Mouse (Mus musculus): ENCODE data around the gene Hoxa4. TPM values are rescaled to one million over a fixed set of nuclear protein-coding genes. Genes with fewer than 3 reads are reported as not detected.
A peak's percentile ranks its signal among the peaks of the same experiment; 100 is the strongest.

Gene Hoxa4
- polyA plus RNA-seq, 1 experiment from 2014 or later = 6.8 TPM

- Histone ChIP-seq H3K27me3 (ENCODE audit: control insufficient read depth, insufficient read depth, low read length) (no peaks in the 10 kb centered on the region), H3K9me3 (ENCODE audit: control insufficient read depth, low read depth, low read length) (no peaks in the 10 kb centered on the region), H3K4me2 (replicated peaks; ENCODE audit: low read depth, low read length) (peak within 1 kb of the TSS; percentile 61), H3K27ac (ENCODE audit: low read length) (peak within 1 kb of the TSS; percentile 98), H3K4me1 (ENCODE audit: control insufficient read depth, insufficient read depth, low read length) (peaks cover 21% of the 10 kb centered on the region), H3K9ac (replicated peaks; ENCODE audit: low read depth, low read length) (peak within 1 kb of the TSS; percentile 79), H3K36me3 (ENCODE audit: control insufficient read depth, insufficient read depth, low read length) (no peaks in the 10 kb centered on the region), H3K4me3 (ENCODE audit: low read depth, low read length) (peak within 1 kb of the TSS; percentile 63)
- WGBS = 2% methylated on average over 36 of the region's 36 CpGs
- no peak for ATAC-seq (ENCODE audit: insufficient number of reproducible peaks, insufficient read depth, low FRiP score, low read depth)
These were observed 14.4 kb downstream of the Hoxa4 start, which contains the start of gene 5730596B20Rik for GRCm38 (mm10) chr6:52177061-52177735. 5730596B20Rik (plus strand) TSS chr6:52177498.

- Histone ChIP-seq H3K4me1 (ENCODE audit: control insufficient read depth, insufficient read depth, low read length) (peaks cover 19% of the 10 kb centered on the region), H3K9me3 (ENCODE audit: control insufficient read depth, low read depth, low read length) (no peaks in the 10 kb centered on the region), H3K9ac (replicated peaks; ENCODE audit: low read depth, low read length) (peak overlapping the region; percentile 79), H3K27ac (ENCODE audit: low read length) (peak overlapping the region; percentile 98), H3K4me3 (ENCODE audit: low read depth, low read length) (peak overlapping the region; percentile 63), H3K27me3 (ENCODE audit: control insufficient read depth, insufficient read depth, low read length) (no peaks in the 10 kb centered on the region), H3K4me2 (replicated peaks; ENCODE audit: low read depth, low read length) (peak overlapping the region; percentile 61), H3K36me3 (ENCODE audit: control insufficient read depth, insufficient read depth, low read length) (no peaks in the 10 kb centered on the region)
- under 1% methylated on average over 6 of the region's 6 CpGs for WGBS
- no peak for ATAC-seq (ENCODE audit: insufficient number of reproducible peaks, insufficient read depth, low FRiP score, low read depth)
These were observed 15.2 kb downstream of the Hoxa4 start for GRCm38 (mm10) chr6:52176391-52176790.

- H3K9ac ChIP-seq (replicated peaks; ENCODE audit: low read depth, low read length) = peak overlapping the region; percentile 79
- H3K9me3 ChIP-seq (ENCODE audit: control insufficient read depth, low read depth, low read length) = no peaks in the 10 kb centered on the region
- no peaks in the 10 kb centered on the region for H3K27me3 ChIP-seq (ENCODE audit: control insufficient read depth, insufficient read depth, low read length)
- ATAC-seq (ENCODE audit: insufficient number of reproducible peaks, insufficient read depth, low FRiP score, low read depth) = peak; percentile 30; the same call in 1 of the 2 replicates
- H3K4me2 ChIP-seq (replicated peaks; ENCODE audit: low read depth, low read length) = peak overlapping the region; percentile 61
- H3K27ac ChIP-seq (ENCODE audit: low read length) = peak overlapping the region; percentile 98
- WGBS = 1% methylated on average over 13 of the region's 35 CpGs
- H3K4me3 ChIP-seq (ENCODE audit: low read depth, low read length) = peak overlapping the region; percentile 63
- H3K36me3 ChIP-seq (ENCODE audit: control insufficient read depth, insufficient read depth, low read length) = peaks cover 2% of the 10 kb centered on the region
- peaks cover 19% of the 10 kb centered on the region for H3K4me1 ChIP-seq (ENCODE audit: control insufficient read depth, insufficient read depth, low read length)
These were observed 15.7 kb downstream of the Hoxa4 start for GRCm38 (mm10) chr6:52175864-52176263.

- peak; percentile 55; the same call in 1 of the 2 replicates for ATAC-seq (ENCODE audit: insufficient number of reproducible peaks, insufficient read depth, low FRiP score, low read depth)
- Histone ChIP-seq H3K4me1 (ENCODE audit: control insufficient read depth, insufficient read depth, low read length) (peaks cover 20% of the 10 kb centered on the region), H3K27me3 (ENCODE audit: control insufficient read depth, insufficient read depth, low read length) (no peaks in the 10 kb centered on the region), H3K9ac (replicated peaks; ENCODE audit: low read depth, low read length) (peak overlapping the region; percentile 79), H3K9me3 (ENCODE audit: control insufficient read depth, low read depth, low read length) (no peaks in the 10 kb centered on the region), H3K4me3 (ENCODE audit: low read depth, low read length) (peak overlapping the region; percentile 63), H3K36me3 (ENCODE audit: control insufficient read depth, insufficient read depth, low read length) (peaks cover 9% of the 10 kb centered on the region), H3K4me2 (replicated peaks; ENCODE audit: low read depth, low read length) (peak overlapping the region; percentile 61), H3K27ac (ENCODE audit: low read length) (peak overlapping the region; percentile 98)
- WGBS = under 1% methylated on average over 41 of the region's 41 CpGs
These were observed 16.4 kb downstream of the Hoxa4 start for GRCm38 (mm10) chr6:52174968-52175751.

- H3K9ac ChIP-seq (replicated peaks; ENCODE audit: low read depth, low read length) = peak overlapping the region; percentile 79
- H3K36me3 ChIP-seq (ENCODE audit: control insufficient read depth, insufficient read depth, low read length) = peaks cover 15% of the 10 kb centered on the region
- ATAC-seq (ENCODE audit: insufficient number of reproducible peaks, insufficient read depth, low FRiP score, low read depth) = no peak
- H3K27ac ChIP-seq (ENCODE audit: low read length) = peak overlapping the region; percentile 98
- 2% methylated on average over 4 of the region's 4 CpGs for WGBS
- no peaks in the 10 kb centered on the region for H3K27me3 ChIP-seq (ENCODE audit: control insufficient read depth, insufficient read depth, low read length)
- H3K4me2 ChIP-seq (replicated peaks; ENCODE audit: low read depth, low read length) = peak overlapping the region; percentile 61
- peaks cover 28% of the 10 kb centered on the region for H3K4me1 ChIP-seq (ENCODE audit: control insufficient read depth, insufficient read depth, low read length)
- H3K4me3 ChIP-seq (ENCODE audit: low read depth, low read length) = peak overlapping the region; percentile 63
- no peaks in the 10 kb centered on the region for H3K9me3 ChIP-seq (ENCODE audit: control insufficient read depth, low read depth, low read length)
These were observed 17.9 kb downstream of the Hoxa4 start for GRCm38 (mm10) chr6:52173648-52174047.

- H3K4me1 ChIP-seq (ENCODE audit: control insufficient read depth, insufficient read depth, low read length) = peaks cover 31% of the 10 kb centered on the region
- peaks cover 15% of the 10 kb centered on the region for H3K36me3 ChIP-seq (ENCODE audit: control insufficient read depth, insufficient read depth, low read length)
- peak overlapping the region; percentile 61 for H3K4me2 ChIP-seq (replicated peaks; ENCODE audit: low read depth, low read length)
- H3K27ac ChIP-seq (ENCODE audit: low read length) = peak overlapping the region; percentile 98
- no peaks in the 10 kb centered on the region for H3K9me3 ChIP-seq (ENCODE audit: control insufficient read depth, low read depth, low read length)
- H3K27me3 ChIP-seq (ENCODE audit: control insufficient read depth, insufficient read depth, low read length) = no peaks in the 10 kb centered on the region
- peak overlapping the region; percentile 67 for H3K9ac ChIP-seq (replicated peaks; ENCODE audit: low read depth, low read length)
- peak overlapping the region; percentile 63 for H3K4me3 ChIP-seq (ENCODE audit: low read depth, low read length)
- under 1% methylated on average over 35 of the region's 35 CpGs for WGBS
- ATAC-seq (ENCODE audit: insufficient number of reproducible peaks, insufficient read depth, low FRiP score, low read depth) = peak; percentile 80
These were observed 19.1 kb downstream of the Hoxa4 start for GRCm38 (mm10) chr6:52172501-52172900.

- Histone ChIP-seq H3K9ac (replicated peaks; ENCODE audit: low read depth, low read length) (peak overlapping the region; percentile 67), H3K36me3 (ENCODE audit: control insufficient read depth, insufficient read depth, low read length) (peaks cover 15% of the 10 kb centered on the region), H3K27ac (ENCODE audit: low read length) (peak overlapping the region; percentile 98), H3K4me3 (ENCODE audit: low read depth, low read length) (peak overlapping the region; percentile 63), H3K9me3 (ENCODE audit: control insufficient read depth, low read depth, low read length) (no peaks in the 10 kb centered on the region), H3K27me3 (ENCODE audit: control insufficient read depth, insufficient read depth, low read length) (no peaks in the 10 kb centered on the region), H3K4me2 (replicated peaks; ENCODE audit: low read depth, low read length) (peak overlapping the region; percentile 61), H3K4me1 (ENCODE audit: control insufficient read depth, insufficient read depth, low read length) (peaks cover 31% of the 10 kb centered on the region)
- 8% methylated on average over 7 of the region's 7 CpGs for WGBS
- ATAC-seq (ENCODE audit: insufficient number of reproducible peaks, insufficient read depth, low FRiP score, low read depth) = peak; percentile 4; the same call in 1 of the 2 replicates
These were observed 19.6 kb downstream of the Hoxa4 start for GRCm38 (mm10) chr6:52171938-52172337.

- Histone ChIP-seq H3K4me2 (replicated peaks; ENCODE audit: low read depth, low read length) (peak overlapping the region; percentile 61), H3K27me3 (ENCODE audit: control insufficient read depth, insufficient read depth, low read length) (no peaks in the 10 kb centered on the region), H3K9ac (replicated peaks; ENCODE audit: low read depth, low read length) (peak overlapping the region; percentile 60; the same call in 1 of the 2 replicates), H3K9me3 (ENCODE audit: control insufficient read depth, low read depth, low read length) (no peaks in the 10 kb centered on the region), H3K4me1 (ENCODE audit: control insufficient read depth, insufficient read depth, low read length) (peaks cover 33% of the 10 kb centered on the region), H3K27ac (ENCODE audit: low read length) (peak overlapping the region; percentile 98), H3K4me3 (ENCODE audit: low read depth, low read length) (peak overlapping the region; percentile 63), H3K36me3 (ENCODE audit: control insufficient read depth, insufficient read depth, low read length) (peaks cover 15% of the 10 kb centered on the region)
- ATAC-seq (ENCODE audit: insufficient number of reproducible peaks, insufficient read depth, low FRiP score, low read depth) = no peak
- WGBS = 14% methylated on average over 4 of the region's 4 CpGs
These were observed 20.2 kb downstream of the Hoxa4 start for GRCm38 (mm10) chr6:52171331-52171730.
